Mouse (Mus musculus): Measurements from ENCODE around the gene Pon2.

GRCm38 (mm10) chr6:5254869-5255268 lies 43.4 kb downstream of the Pon2 start:
- TF ChIP-seq POLR2A (IDR thresholded peaks at IDR 0.05; ENCODE audit: borderline replicate concordance, extremely low read depth, insufficient read depth, insufficient read length, poor library complexity, severe bottlenecking) (no peak), CTCF (IDR thresholded peaks at IDR 0.05; ENCODE audit: borderline replicate concordance, extremely low read depth, insufficient read depth, insufficient read length) (no peak)

Data from brain, embryonic 14.5 days (tissue).